Mouse (Mus musculus): ENCODE data around the gene Kazn. TPM values are rescaled to one million over a fixed set of nuclear protein-coding genes. Genes with fewer than 3 reads are reported as not detected.

Gene Kazn
- 10 to 100 TPM; 17.0 to 23.0 TPM for total RNA-seq (2021)
- long read RNA-seq, experiment 1, partial matches to known transcripts = 2 of 7 reads
- long read RNA-seq, experiment 1, other reads (novel, unspliced or antisense) = 5 of 7 reads
- long read RNA-seq, experiment 2, partial matches to known transcripts = 2 of 14 reads
- long read RNA-seq, experiment 2, other reads (novel, unspliced or antisense) = 9 of 14 reads

GRCm38 (mm10) chr4:142239240-142240126 is at the start of gene Kazn:
TSS of gene Kazn (minus strand) at chr4:142239401.
- DNase-seq = peak; percentile 95

DNA sequence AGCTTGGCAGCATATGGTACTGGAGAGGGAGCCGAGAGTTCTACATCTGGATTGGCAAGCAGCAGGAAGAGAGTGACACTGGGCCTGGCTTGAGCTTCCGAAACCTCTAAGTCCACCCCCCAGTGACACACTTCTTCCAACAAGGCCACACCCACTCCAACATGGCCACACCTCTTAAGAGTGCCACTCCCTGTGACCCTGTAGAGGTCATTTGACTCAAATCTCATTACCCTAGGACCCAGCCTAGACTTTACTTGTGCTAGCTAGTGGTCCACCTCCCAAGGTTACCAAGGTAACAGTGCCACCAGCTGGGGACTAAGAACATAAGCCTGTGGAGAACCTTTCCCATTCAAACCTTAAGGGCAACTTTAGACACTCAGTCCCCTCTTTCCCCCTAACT is 46.3 kb upstream of the Kazn start:
- no peak for DNase-seq

- DNase-seq = no peak
These were observed 44.7 kb upstream of the Kazn start for GRCm38 (mm10) chr4:142283867-142284266.

GRCm38 (mm10) chr4:142278197-142278575 is 39.0 kb upstream of the Kazn start:
- DNase-seq = no peak

GRCm38 (mm10) chr4:142277481-142278196 is 38.4 kb upstream of the Kazn start:
- DNase-seq = peak; percentile 29

GRCm38 (mm10) chr4:142275242-142275641 is 36.0 kb upstream of the Kazn start:
- no peak for DNase-seq

DNA sequence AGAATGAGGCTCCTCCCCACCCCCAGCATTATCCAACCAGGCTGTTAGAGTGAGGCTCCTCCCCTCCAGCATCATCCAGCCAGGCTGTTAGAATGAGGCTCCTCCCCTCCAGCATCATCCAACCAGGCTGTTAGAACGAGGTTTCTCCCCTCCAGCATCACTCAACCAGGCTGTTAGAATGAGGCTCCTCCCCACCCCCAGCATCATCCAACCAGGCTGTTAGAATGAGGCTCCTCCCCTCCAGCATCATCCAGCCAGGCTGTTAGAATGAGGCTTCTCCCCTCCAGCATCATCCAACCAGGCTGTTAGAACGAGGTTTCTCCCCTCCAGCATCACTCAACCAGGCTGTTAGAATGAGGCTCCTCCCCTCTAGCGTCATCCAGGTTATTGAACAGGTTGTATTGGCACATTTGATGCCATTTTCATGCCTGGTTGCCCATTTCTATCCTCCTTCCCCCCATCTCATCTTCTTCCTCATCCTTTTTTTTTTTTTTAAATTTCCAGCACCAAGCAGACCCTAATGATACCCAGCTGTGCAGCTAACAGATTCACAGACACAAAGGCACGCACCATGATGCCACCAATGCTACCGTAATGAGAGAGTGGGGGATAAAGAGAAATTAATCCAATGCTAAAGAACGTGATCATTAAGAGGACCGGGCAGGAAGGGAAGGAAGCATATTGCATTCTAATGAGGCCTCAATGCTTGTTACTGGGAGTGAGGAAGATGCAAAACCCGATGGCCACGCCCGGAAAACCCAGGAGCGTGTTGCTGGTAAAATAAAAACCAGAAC is 35.4 kb upstream of the Kazn start:
- no peak for DNase-seq

DNA sequence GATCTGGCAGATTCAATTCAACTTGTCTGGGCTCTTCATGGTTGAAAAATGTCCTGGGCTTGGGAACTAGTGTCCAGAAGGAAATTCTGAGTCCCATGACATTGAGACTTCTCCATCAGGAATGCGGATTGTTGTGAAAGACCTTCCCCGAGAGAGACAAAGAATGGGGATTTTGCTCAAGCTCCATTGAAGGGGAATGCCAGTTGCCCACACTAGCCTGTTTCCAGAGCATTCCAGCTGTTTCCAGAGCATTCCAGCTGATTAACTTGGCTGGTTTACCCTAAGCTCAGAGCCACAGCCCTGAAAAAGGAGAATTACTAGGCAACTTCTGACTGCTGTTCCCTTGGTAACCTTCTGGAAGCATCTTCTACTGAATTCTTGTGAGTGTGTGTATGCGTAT is 32.3 kb upstream of the Kazn start:
- DNase-seq = no peak

- DNase-seq = no peak
These were observed 28.6 kb upstream of the Kazn start for GRCm38 (mm10) chr4:142267832-142268231.

GRCm38 (mm10) chr4:142267348-142267819 is 28.2 kb upstream of the Kazn start:
- no peak for DNase-seq

DNA sequence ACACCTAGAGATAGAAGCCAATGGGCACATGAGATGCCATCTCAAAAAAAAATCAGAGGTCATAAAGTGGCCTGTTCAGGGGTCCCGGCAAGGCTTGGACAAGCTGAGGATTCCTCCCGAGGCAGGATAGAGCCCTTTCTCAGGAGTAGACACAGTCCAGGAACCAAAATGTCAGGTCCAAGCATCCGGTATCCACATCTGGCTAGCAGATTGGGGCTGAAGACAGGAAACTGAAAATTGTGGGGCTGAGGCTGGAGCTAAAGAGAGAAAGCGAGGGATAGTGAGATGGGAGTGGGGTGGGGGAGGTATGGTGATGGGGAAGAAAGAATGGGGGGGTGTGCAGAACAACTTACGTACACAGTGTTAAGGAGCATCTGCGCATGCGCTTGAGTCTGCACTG is 25.1 kb upstream of the Kazn start:
- no peak for DNase-seq

- DNase-seq = peak; percentile 33
These were observed 22.5 kb upstream of the Kazn start for GRCm38 (mm10) chr4:142261725-142262124.

GRCm38 (mm10) chr4:142258730-142259129 is 19.5 kb upstream of the Kazn start:
- no peak for DNase-seq

DNA sequence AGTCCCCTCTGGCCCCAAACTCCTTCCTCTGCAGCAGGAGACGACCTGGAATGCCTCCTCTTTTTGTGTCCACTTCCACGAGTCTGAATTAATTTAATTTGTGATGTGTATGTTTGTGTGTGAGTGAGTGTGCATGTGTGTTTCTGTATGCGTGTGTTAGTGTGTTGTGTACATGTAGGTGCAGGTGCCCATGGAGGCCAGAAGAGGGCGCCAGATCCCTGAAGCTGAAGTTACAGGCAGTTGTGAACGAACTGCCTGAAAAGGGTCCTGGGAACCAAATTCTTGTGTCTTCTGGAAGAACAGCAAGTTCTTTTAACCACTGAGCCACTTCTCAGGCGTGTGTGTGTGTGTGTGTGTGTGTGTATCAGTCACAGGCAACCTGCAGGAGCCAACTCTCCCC is 14.9 kb upstream of the Kazn start:
- DNase-seq = no peak

- DNase-seq = no peak
These were observed 12.5 kb upstream of the Kazn start for GRCm38 (mm10) chr4:142251471-142252354.

- no peak for DNase-seq
These were observed 10.9 kb upstream of the Kazn start for GRCm38 (mm10) chr4:142250054-142250453.

GRCm38 (mm10) chr4:142249401-142249800 is 10.2 kb upstream of the Kazn start:
- DNase-seq = peak; percentile 69

- peak; percentile 92 for DNase-seq
These were observed 9.2 kb upstream of the Kazn start for GRCm38 (mm10) chr4:142248426-142248825.

DNA sequence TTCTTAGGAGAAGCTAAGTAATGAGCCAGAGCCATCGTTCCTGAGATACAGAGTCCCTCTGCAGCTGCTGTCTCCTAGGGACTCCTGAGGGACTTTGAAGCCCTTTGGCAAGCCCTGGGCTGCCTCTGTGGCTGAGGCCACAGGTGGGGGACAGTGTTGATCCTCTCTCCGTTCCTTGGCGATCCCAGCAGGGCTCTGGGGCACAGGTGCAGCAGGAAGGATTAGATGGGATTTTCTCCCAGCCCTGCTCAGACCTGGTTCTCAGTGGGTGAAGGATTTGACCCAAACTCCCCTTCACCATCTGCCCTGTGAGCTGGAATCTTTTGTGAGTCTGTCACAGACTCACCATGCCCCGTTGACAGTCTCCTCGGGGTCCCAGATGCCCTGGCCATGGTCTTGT is 7.5 kb upstream of the Kazn start:
- DNase-seq = no peak

DNA sequence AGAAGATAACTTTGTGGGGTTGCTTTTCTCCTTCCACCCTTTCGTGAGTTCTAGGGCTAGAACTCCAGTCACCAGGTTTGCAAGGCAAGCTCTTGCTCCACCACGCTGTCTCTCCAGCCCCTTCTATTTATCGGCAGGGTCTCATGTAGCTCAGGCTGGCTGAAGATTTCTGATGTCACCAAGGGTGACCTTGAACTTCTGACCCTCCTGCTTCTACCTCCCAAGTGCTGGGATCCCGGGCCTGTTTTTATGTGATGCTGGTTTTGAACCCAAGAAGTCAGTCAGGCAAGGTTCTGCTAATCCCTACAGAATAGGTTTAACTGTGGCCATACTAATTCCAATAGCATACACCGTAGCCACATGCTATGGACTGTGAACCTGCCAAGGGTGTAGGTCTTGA is 5.4 kb upstream of the Kazn start:
- DNase-seq = no peak

DNA sequence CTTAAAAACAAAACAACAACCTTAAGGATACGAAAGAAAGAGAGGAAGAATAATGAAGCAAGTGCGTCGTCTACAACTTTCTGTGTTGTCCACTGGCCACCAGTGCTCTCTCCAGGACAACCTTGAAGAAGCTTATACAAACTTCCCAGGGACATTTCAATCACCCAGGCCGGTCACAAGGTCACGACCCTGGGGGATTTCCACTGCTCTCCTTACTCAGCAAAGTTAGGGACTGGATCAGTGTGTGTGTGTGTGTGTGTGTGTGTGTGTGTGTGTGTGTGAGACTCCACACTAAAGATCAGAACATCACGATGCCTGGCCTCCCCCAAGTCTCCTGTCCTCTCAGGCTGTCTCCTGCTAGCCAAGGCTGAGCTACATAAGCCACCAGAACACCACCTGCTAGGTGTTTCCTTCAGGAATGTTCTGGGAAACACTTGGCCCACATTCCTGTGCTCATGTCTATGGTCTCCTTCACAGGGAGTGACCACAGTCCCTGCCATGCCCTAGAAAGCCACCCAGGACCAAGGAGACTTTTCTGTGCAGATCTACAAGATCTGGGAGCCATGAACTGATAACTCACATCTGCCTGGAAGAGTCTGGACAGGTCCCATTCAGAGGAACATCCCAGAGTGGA is 3.7 kb upstream of the Kazn start:
- DNase-seq = peak; percentile 62
